Mouse (Mus musculus) lung, postnatal 0 days (tissue): ENCODE measurements around the gene Rsbn1l.

Experiments used
- CTCF ChIP-seq: IDR thresholded peaks from 2 replicates; pipeline ENCODE4 v1.5.1; 2016; ENCODE audit warnings: antibody characterized with exemption, mild to moderate bottlenecking
- EP300 ChIP-seq: IDR thresholded peaks from 2 replicates; pipeline ENCODE4 v1.6.1; 2016; ENCODE audit warnings: antibody characterized with exemption, mild to moderate bottlenecking, control low read depth

DNA sequence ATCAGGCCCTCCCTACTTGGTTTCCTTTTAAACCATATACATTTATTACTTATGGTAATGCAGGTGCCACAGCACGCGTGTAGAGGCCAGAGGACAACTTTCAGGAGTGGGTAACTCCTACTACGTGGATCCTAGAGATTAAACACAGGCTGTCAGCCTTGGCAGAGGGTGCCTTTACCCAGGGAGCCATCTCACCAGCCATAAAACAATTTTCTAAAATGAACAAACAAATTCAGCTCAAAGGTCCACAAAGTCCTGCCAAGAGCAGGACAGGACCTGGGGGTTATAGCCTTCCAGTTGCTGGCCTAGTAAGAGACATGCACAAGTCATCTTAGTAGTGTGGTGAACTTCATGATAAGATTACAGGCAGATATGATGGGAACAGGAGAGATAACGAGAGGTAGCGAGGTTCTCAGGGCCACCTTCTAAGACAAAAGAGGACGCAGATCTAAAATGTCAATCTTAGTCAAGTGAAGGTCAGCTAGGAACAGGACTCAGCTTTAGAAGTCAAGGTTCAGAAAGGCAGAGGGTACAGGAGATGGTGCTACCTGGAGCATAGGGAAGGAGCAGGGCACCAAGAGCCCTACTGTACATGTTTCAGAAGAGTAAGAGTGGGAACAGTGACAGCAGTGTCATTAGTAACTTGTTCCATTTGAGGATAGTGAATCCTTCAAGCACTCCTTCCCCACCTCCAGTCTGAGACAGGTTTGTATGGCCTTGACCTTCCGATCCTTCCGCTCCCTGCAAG lies 34.0 kb upstream of the Rsbn1l start:
- TF ChIP-seq CTCF, result no peak
- no peak for TF ChIP-seq EP300
